Mouse (Mus musculus) MEL (cell line): ENCODE data around the gene Lrrc20. TPM values are rescaled to one million over a fixed set of nuclear protein-coding genes. Genes with fewer than 3 reads are reported as not detected.
"Not testable (repeated sequence)": the region's sequence is repeated elsewhere in the genome, so short reads cannot be mapped to it uniquely, and the experiment has no call there.

Source experiments
- DNase-seq: peaks from one replicate; pipeline ENCODE4 v3.0.0; 2011; ENCODE audit warnings: low read depth, low spot score
- H3K27ac ChIP-seq: 2 replicates; pipeline ENCODE4 v1.5.1; 2012; ENCODE audit warnings: low read depth, mild to moderate bottlenecking, control low read depth, low read length, moderate library complexity; ENCODE audit not compliant: control insufficient read depth
- H3K27me3 ChIP-seq, 2 experiments: fragments of 150-350 bp in 1 of 2; sonication (generic) in 1 of 2; 2 replicates each; pipeline ENCODE4 v1.6.1; 2012; ENCODE audit warnings: low read length in 2 of 2, mild to moderate bottlenecking in 2 of 2, improper control_type of control experiment in 1 of 2, moderate library complexity in 1 of 2; ENCODE audit not compliant: insufficient read depth in 2 of 2, control insufficient read depth in 1 of 2
- H3K36me3 ChIP-seq, 2 experiments: 2 replicates each; pipeline ENCODE4 v1.6.1; 2012 to 2014; ENCODE audit warnings: low read length in 2 of 2, improper control_type of control experiment in 1 of 2, inconsistent platforms in 1 of 2, mild to moderate bottlenecking in 1 of 2; ENCODE audit not compliant: insufficient read depth in 2 of 2, control insufficient read depth in 1 of 2
- H3K4me1 ChIP-seq, 2 experiments: fragments of 150-350 bp in 1 of 2; sonication (generic) in 1 of 2; 2 replicates each; pipeline ENCODE4 v1.6.1; 2012; ENCODE audit warnings: low read length in 2 of 2, improper control_type of control experiment in 1 of 2, mild to moderate bottlenecking in 1 of 2; ENCODE audit not compliant: insufficient read depth in 2 of 2, control insufficient read depth in 1 of 2
- H3K4me3 ChIP-seq, 2 experiments: fragments of 150-350 bp in 1 of 2; sonication (generic) in 1 of 2; 2 replicates each; pipeline ENCODE4 v1.5.1; 2012; ENCODE audit warnings: low read depth in 2 of 2, low read length in 2 of 2, mild to moderate bottlenecking in 2 of 2, moderate library complexity in 2 of 2, control low read depth in 1 of 2, improper control_type of control experiment in 1 of 2; ENCODE audit not compliant: control insufficient read depth in 1 of 2, insufficient read depth in 1 of 2
- H3K79me2 ChIP-seq: 2 replicates; pipeline ENCODE4 v1.6.1; 2012; ENCODE audit warnings: mild to moderate bottlenecking, low read length, moderate library complexity; ENCODE audit not compliant: control insufficient read depth, poor library complexity, insufficient read depth
- H3K9ac ChIP-seq: 2 replicates; pipeline ENCODE4 v1.6.1; 2012; ENCODE audit warnings: low read depth, mild to moderate bottlenecking, control low read depth, low read length, moderate library complexity; ENCODE audit not compliant: control insufficient read depth, poor library complexity, severe bottlenecking
- H3K9me3 ChIP-seq: fragments of 150-350 bp; sonication (generic); replicated peaks from 2 replicates; pipeline ENCODE4 v1.6.1; 2012; ENCODE audit warnings: mild to moderate bottlenecking, low read length, improper control_type of control experiment, moderate library complexity; ENCODE audit not compliant: insufficient read depth
- BHLHE40 ChIP-seq: IDR thresholded peaks from 2 replicates; pipeline ENCODE4 v1.6.1; 2012; ENCODE audit warnings: low read depth, mild to moderate bottlenecking, inconsistent platforms, low read length, improper control_type of control experiment, borderline replicate concordance
- CHD1 ChIP-seq: IDR thresholded peaks from 2 replicates; pipeline ENCODE4 v1.6.1; 2012; ENCODE audit warnings: low read depth, mild to moderate bottlenecking, inconsistent platforms, low read length, improper control_type of control experiment
- CTCF ChIP-seq, 3 experiments: IDR thresholded peaks in 2 of 3; conservative IDR thresholded peaks in 1 of 3; 2 replicates each; pipeline ENCODE4 v1.5.1; 2011 to 2012; ENCODE audit warnings: low read length in 3 of 3, low read depth in 2 of 3, mild to moderate bottlenecking in 2 of 3, improper control_type of control experiment in 1 of 3, inconsistent platforms in 1 of 3, mixed read lengths in 1 of 3, moderate library complexity in 1 of 3; ENCODE audit not compliant: control insufficient read depth in 1 of 3, insufficient read depth in 1 of 3, poor library complexity in 1 of 3, severe bottlenecking in 1 of 3
- E2F4 ChIP-seq: IDR thresholded peaks from 2 replicates; pipeline ENCODE4 v1.6.1; 2011; ENCODE audit warnings: low read depth, low read length, improper control_type of control experiment, borderline replicate concordance
- ELF1 ChIP-seq: IDR thresholded peaks from 2 replicates; pipeline ENCODE4 v1.6.1; 2014; ENCODE audit warnings: low read depth, mild to moderate bottlenecking, inconsistent platforms, low read length, improper control_type of control experiment, moderate library complexity
- EP300 ChIP-seq, 2 experiments: IDR thresholded peaks; 2 replicates each; pipeline ENCODE4 v1.6.1; 2011; ENCODE audit warnings: improper control_type of control experiment in 2 of 2, low read length in 2 of 2, low read depth in 1 of 2, mild to moderate bottlenecking in 1 of 2
- ETS1 ChIP-seq: IDR thresholded peaks from 2 replicates; pipeline ENCODE4 v1.6.1; 2012; ENCODE audit warnings: low read depth, mild to moderate bottlenecking, inconsistent platforms, low read length, improper control_type of control experiment, moderate library complexity
- JUND ChIP-seq: IDR thresholded peaks from 2 replicates; pipeline ENCODE4 v1.6.1; 2011; ENCODE audit warnings: low read depth, mild to moderate bottlenecking, improper control_type of control experiment, low read length
- MXI1 ChIP-seq: IDR thresholded peaks from 2 replicates; pipeline ENCODE4 v1.6.1; 2011; ENCODE audit warnings: mild to moderate bottlenecking, low read depth, low read length, improper control_type of control experiment
- POLR2A ChIP-seq, 2 experiments: IDR thresholded peaks; 2 replicates each; pipeline ENCODE4 v1.6.1; 2011 to 2012; ENCODE audit warnings: low read length in 2 of 2, mild to moderate bottlenecking in 2 of 2, control low read depth in 1 of 2, improper control_type of control experiment in 1 of 2, low read depth in 1 of 2, moderate library complexity in 1 of 2; ENCODE audit not compliant: control insufficient read depth in 1 of 2, insufficient read depth in 1 of 2, poor library complexity in 1 of 2
- POLR2AphosphoS2 ChIP-seq: IDR thresholded peaks from 2 replicates; pipeline ENCODE4 v1.6.1; 2011; ENCODE audit warnings: low read length, improper control_type of control experiment
- POLR2AphosphoS5 ChIP-seq: IDR thresholded peaks from 2 replicates; pipeline ENCODE4 v1.6.1; 2012; ENCODE audit warnings: low read depth, borderline replicate concordance, mild to moderate bottlenecking, inconsistent platforms, low read length, moderate library complexity, mixed read lengths
- RAD21 ChIP-seq: IDR thresholded peaks from 2 replicates; pipeline ENCODE4 v1.6.1; 2011; ENCODE audit warnings: mild to moderate bottlenecking, low read depth, low read length, improper control_type of control experiment
- RCOR1 ChIP-seq: IDR thresholded peaks from 2 replicates; pipeline ENCODE4 v1.6.1; 2012; ENCODE audit warnings: low read depth, mild to moderate bottlenecking, inconsistent platforms, low read length, improper control_type of control experiment
- SIN3A ChIP-seq: IDR thresholded peaks from 2 replicates; pipeline ENCODE4 v1.6.1; 2012; ENCODE audit warnings: low read length, improper control_type of control experiment, inconsistent platforms
- SMC3 ChIP-seq: IDR thresholded peaks from 2 replicates; pipeline ENCODE4 v1.6.1; 2011; ENCODE audit warnings: low read depth, low read length, improper control_type of control experiment
- TAL1 ChIP-seq: IDR thresholded peaks from 2 replicates; pipeline ENCODE4 v1.6.1; 2012; ENCODE audit warnings: mild to moderate bottlenecking, inconsistent platforms, low read length, moderate library complexity, mixed read lengths
- UBTF ChIP-seq: IDR thresholded peaks from 2 replicates; pipeline ENCODE4 v1.6.1; 2012; ENCODE audit warnings: low read depth, mild to moderate bottlenecking, inconsistent platforms, low read length, improper control_type of control experiment, moderate library complexity, borderline replicate concordance; ENCODE audit not compliant: insufficient read depth
- USF2 ChIP-seq, 2 experiments: IDR thresholded peaks; 2 replicates each; pipeline ENCODE4 v1.6.1; 2011 to 2012; ENCODE audit warnings: improper control_type of control experiment in 2 of 2, low read length in 2 of 2, borderline replicate concordance in 1 of 2, inconsistent platforms in 1 of 2, low read depth in 1 of 2, mild to moderate bottlenecking in 1 of 2; ENCODE audit not compliant: insufficient read depth in 1 of 2
- ZC3H11A ChIP-seq: IDR thresholded peaks from 2 replicates; pipeline ENCODE4 v1.6.1; 2012; ENCODE audit warnings: low read depth, mild to moderate bottlenecking, inconsistent platforms, low read length, improper control_type of control experiment
- ZKSCAN1 ChIP-seq: IDR thresholded peaks from 2 replicates; pipeline ENCODE4 v1.6.1; 2012; ENCODE audit warnings: low read depth, mild to moderate bottlenecking, inconsistent platforms, low read length, improper control_type of control experiment, moderate library complexity
- ZMIZ1 ChIP-seq: IDR thresholded peaks from 2 replicates; pipeline ENCODE4 v1.6.1; 2012; ENCODE audit warnings: low read depth, mild to moderate bottlenecking, inconsistent platforms, low read length, improper control_type of control experiment, moderate library complexity
- polyA plus RNA-seq, 2 experiments: library from polyadenylated mRNA; stranded (reverse) in 1 of 2; unstranded in 1 of 2; fragments of >175 nt in 1 of 2; fragments of >200 nt in 1 of 2; gene quantifications; 2 replicates each; pipeline versions ENCODE4 v1.2.1 to v1.2.4; 2012; ENCODE audit warnings: low replicate concordance in 2 of 2, low read depth in 1 of 2; ENCODE audit not compliant: insufficient read length in 2 of 2, insufficient read depth in 1 of 2, missing spikeins in 1 of 2
- total RNA-seq: library from RNA; depleted of rRNA; stranded (reverse); fragments of 300-350 nt; gene quantifications from 2 replicates; pipeline ENCODE4 v1.2.3, GENCODE M21; 2012

Gene Lrrc20
- total and polyA plus RNA-seq, 3 experiments: 7.6 to 14.7 TPM; not detected in 1

GRCm38 (mm10) chr10:61621681-61622080 lies 146.1 kb downstream of the Lrrc20 start:
- H3K4me3 ChIP-seq: no peak overlapping the region
- H3K27ac ChIP-seq: no peak overlapping the region
- no peaks in the 10 kb centered on the region for H3K79me2 ChIP-seq
- no peak for TF ChIP-seq MXI1
- no peak for TF ChIP-seq EP300 (IDR thresholded peaks at IDR 0.05; ENCODE audit: low read depth in 1 of 2, low read length in 2 of 2)
- TF ChIP-seq SIN3A: no peak
- TF ChIP-seq USF2 (IDR thresholded peaks at IDR 0.05; ENCODE audit: borderline replicate concordance in 1 of 2, insufficient read depth in 1 of 2, low read depth in 1 of 2, low read length in 2 of 2): no peak
- TF ChIP-seq ELF1: no peak
- no peak for TF ChIP-seq BHLHE40
- TF ChIP-seq POLR2AphosphoS2: no peak
- no peak for TF ChIP-seq ZMIZ1
- no peak for TF ChIP-seq RAD21
- no peak for TF ChIP-seq POLR2AphosphoS5
- no peak for TF ChIP-seq ETS1
- TF ChIP-seq TAL1: no peak
- TF ChIP-seq E2F4: no peak
- TF ChIP-seq POLR2A (IDR thresholded peaks at IDR 0.05; ENCODE audit: control insufficient read depth in 1 of 2, insufficient read depth in 1 of 2, low read depth in 1 of 2, low read length in 2 of 2, poor library complexity in 1 of 2): no peak
- no peak for TF ChIP-seq CHD1
- TF ChIP-seq UBTF: no peak
- no peak for TF ChIP-seq SMC3
- TF ChIP-seq RCOR1: no peak
- TF ChIP-seq ZKSCAN1: no peak
- TF ChIP-seq, all 39 proteins: peak for 0
- DNase-seq: no peak
- no peak overlapping the region for H3K9ac ChIP-seq
- H3K36me3 ChIP-seq: no peaks in the 10 kb centered on the region
- no peaks in the 10 kb centered on the region for H3K27me3 ChIP-seq
- no peaks in the 10 kb centered on the region for H3K4me1 ChIP-seq
- no peaks in the 10 kb centered on the region for H3K9me3 ChIP-seq

- H3K27ac ChIP-seq, H3K27me3 ChIP-seq, H3K9ac ChIP-seq, H3K79me2 ChIP-seq, H3K36me3 ChIP-seq, H3K4me3 ChIP-seq, H3K9me3 ChIP-seq, H3K4me1 ChIP-seq: not testable (repeated sequence)
- peak; percentile 45 for DNase-seq
- TF ChIP-seq CTCF (IDR thresholded peaks at IDR 0.05 in 2 of 3, conservative IDR thresholded peaks at IDR 0.05 in 1 of 3; ENCODE audit: control insufficient read depth in 1 of 3, insufficient read depth in 1 of 3, low read depth in 2 of 3, low read length in 3 of 3, poor library complexity in 1 of 3, severe bottlenecking in 1 of 3): peak in 2 of 3 experiments; percentile 49 to 64; a peak in 5 of 6 replicates
- peak; percentile 47 for TF ChIP-seq RAD21
- TF ChIP-seq JUND: peak; percentile 98
- TF ChIP-seq SMC3: peak; percentile 54
- TF ChIP-seq ZC3H11A: 0 out of 2 replicates have a peak, but pooled peaks have one; percentile 16
Measured at GRCm38 (mm10) chr10:61623874-61624273, 148.3 kb downstream of the Lrrc20 start.
